Mouse (Mus musculus) natural killer cell, adult 2 months (primary cell): ENCODE results near the gene Col2a1.

Experiments used
- DNase-seq, 2 experiments: peaks; one replicate each; pipeline ENCODE4 v3.0.0; 2022; ENCODE audit warnings: low spot score in 2 of 2

The Col2a1 gene

GRCm38 (mm10) chr15:97927018-97927417 is 77.5 kb downstream of the Col2a1 start:
- no peak for DNase-seq
